Mouse (Mus musculus) intestine, embryonic 15.5 days (tissue): ENCODE measurements at regions not wholly inside any gene's neighbourhood (a gene's known extent, or its start where the extent isn't known, plus 50 kb on each side); places are given as distances from the start of the nearest gene placed in this dataset.
A peak's percentile ranks its signal among the peaks of the same experiment; 100 is the strongest.

Experiments
- ATAC-seq: fragments of 200-750 bp; cut with Nextera tagmentation; 2 replicates; pipeline ENCODE4 v1.8.0; 2017; ENCODE audit warnings: moderate TSS enrichment, moderate library complexity
- H3K27ac ChIP-seq: fragments of 300-500 bp; sonication (generic); 2 replicates; pipeline ENCODE4 v1.5.1; 2015; ENCODE audit warnings: mild to moderate bottlenecking, inconsistent platforms
- H3K27me3 ChIP-seq: fragments of 300-500 bp; sonication (generic); replicated peaks from 2 replicates; pipeline ENCODE4 v1.6.1; 2015; ENCODE audit warnings: inconsistent platforms
- H3K36me3 ChIP-seq: fragments of 300-500 bp; sonication (generic); 2 replicates; pipeline ENCODE4 v1.6.1; 2015; ENCODE audit warnings: inconsistent platforms
- H3K4me1 ChIP-seq: fragments of 300-500 bp; sonication (generic); replicated peaks from 2 replicates; pipeline ENCODE4 v1.6.1; 2015; ENCODE audit warnings: inconsistent platforms
- H3K4me2 ChIP-seq: fragments of 300-500 bp; sonication (generic); replicated peaks from 2 replicates; pipeline ENCODE4 v1.6.1; 2015; ENCODE audit warnings: mild to moderate bottlenecking, inconsistent platforms
- H3K4me3 ChIP-seq: fragments of 300-500 bp; sonication (generic); replicated peaks from 2 replicates; pipeline ENCODE4 v1.5.1; 2015; ENCODE audit warnings: inconsistent platforms
- H3K9ac ChIP-seq: fragments of 300-500 bp; sonication (generic); 2 replicates; pipeline ENCODE4 v1.6.1; 2015; ENCODE audit warnings: inconsistent platforms
- H3K9me3 ChIP-seq: fragments of 300-500 bp; sonication (generic); 2 replicates; pipeline ENCODE4 v1.6.1; 2016; ENCODE audit warnings: inconsistent platforms
- WGBS: fragments of 180-500 bp; shearing (Covaris S2); methylation state at CpG from one replicate; pipeline ENCODE4 v1.1.7; 2015; 5-methylcytosine and 5-hydroxymethylcytosine counted together

GRCm38 (mm10) chr6:93467867-93468266 is 524.6 kb upstream of the Adamts9 start:
- Histone ChIP-seq H3K36me3 (no peaks in the 10 kb centered on the region), H3K4me3 (no peak overlapping the region), H3K27me3 (no peaks in the 10 kb centered on the region), H3K4me2 (no peak overlapping the region), H3K9ac (no peak overlapping the region), H3K4me1 (no peaks in the 10 kb centered on the region), H3K27ac (no peak overlapping the region), H3K9me3 (no peaks in the 10 kb centered on the region)
- no peak for ATAC-seq
- WGBS, result 85% methylated on average over 5 of the region's 5 CpGs

DNA sequence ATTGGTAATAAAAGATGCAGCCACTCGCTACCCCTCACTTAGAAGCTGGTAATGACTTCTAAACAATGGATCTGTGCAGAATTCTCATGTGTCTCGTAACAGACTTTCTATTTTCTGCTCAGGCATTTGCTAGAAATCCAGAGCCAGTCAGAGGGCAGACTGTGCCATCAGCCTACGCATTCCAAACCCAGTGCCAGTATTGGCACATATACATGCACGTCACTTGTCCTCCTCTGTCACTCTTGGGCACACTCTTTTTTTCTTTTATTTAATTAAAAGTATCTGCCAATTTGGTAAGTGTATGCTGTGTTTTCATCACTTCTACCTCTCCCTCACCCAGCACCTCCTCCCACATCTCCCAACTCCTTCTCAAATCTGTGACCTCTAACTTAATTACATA is 519.6 kb upstream of the Adamts9 start:
- Histone ChIP-seq H3K4me1 (no peaks in the 10 kb centered on the region), H3K27me3 (no peaks in the 10 kb centered on the region), H3K27ac (no peak overlapping the region), H3K9ac (no peak overlapping the region), H3K4me2 (no peak overlapping the region), H3K9me3 (no peaks in the 10 kb centered on the region), H3K36me3 (no peaks in the 10 kb centered on the region), H3K4me3 (no peak overlapping the region)
- WGBS, result 75% methylated on average over 4 of the region's 4 CpGs
- no peak for ATAC-seq

DNA sequence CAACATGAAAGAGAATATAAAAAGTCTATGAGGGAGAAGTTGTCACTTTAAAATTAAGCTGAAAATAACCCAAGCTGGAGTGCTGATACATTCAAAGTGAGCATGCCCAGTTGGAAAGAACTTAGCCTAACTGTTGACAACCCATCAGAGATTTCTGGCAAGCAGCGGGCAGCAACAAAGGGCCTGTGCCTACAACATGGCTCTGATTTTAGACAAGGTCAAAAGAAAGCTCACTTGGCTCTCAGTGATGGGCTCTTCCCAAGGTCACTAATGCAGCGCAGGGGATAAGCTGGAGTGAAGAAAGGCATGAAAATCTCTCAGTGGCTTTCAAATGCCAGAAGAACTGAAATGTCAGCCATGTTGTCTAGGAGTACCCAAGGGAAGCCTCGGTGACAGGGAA is 518.1 kb upstream of the Adamts9 start:
- no peaks in the 10 kb centered on the region for H3K27me3 ChIP-seq
- 87% methylated on average over 3 of the region's 3 CpGs for WGBS
- no peak overlapping the region for H3K27ac ChIP-seq
- no peak overlapping the region for H3K4me3 ChIP-seq
- ATAC-seq, result no peak
- no peaks in the 10 kb centered on the region for H3K36me3 ChIP-seq
- no peaks in the 10 kb centered on the region for H3K9me3 ChIP-seq
- no peaks in the 10 kb centered on the region for H3K4me1 ChIP-seq
- H3K9ac ChIP-seq, result no peak overlapping the region
- no peak overlapping the region for H3K4me2 ChIP-seq

DNA sequence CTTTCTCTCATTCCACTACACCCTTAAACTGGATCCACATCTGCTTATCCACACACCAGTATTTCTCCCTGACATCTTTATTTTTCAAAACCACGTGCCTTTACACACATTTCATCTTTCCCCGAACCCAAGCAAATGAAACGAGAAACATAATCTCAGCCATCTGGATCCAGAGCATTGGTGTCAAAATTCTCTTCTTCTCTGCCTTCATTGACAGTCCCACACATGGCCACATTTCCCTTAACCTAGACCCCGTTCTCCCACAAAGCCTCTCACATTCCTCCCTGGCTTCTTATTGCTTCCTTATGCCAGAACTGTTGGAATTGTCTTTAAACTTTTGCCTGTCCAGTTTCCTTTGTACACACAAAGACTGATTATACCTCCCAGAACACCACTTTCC is 514.3 kb upstream of the Adamts9 start:
- Histone ChIP-seq H3K9me3 (no peaks in the 10 kb centered on the region), H3K36me3 (no peaks in the 10 kb centered on the region), H3K9ac (no peak overlapping the region), H3K4me3 (no peak overlapping the region), H3K27ac (no peak overlapping the region), H3K4me2 (no peak overlapping the region), H3K4me1 (no peaks in the 10 kb centered on the region), H3K27me3 (no peaks in the 10 kb centered on the region)
- no peak for ATAC-seq
- WGBS, result 72% methylated on average over 4 of the region's 4 CpGs

DNA sequence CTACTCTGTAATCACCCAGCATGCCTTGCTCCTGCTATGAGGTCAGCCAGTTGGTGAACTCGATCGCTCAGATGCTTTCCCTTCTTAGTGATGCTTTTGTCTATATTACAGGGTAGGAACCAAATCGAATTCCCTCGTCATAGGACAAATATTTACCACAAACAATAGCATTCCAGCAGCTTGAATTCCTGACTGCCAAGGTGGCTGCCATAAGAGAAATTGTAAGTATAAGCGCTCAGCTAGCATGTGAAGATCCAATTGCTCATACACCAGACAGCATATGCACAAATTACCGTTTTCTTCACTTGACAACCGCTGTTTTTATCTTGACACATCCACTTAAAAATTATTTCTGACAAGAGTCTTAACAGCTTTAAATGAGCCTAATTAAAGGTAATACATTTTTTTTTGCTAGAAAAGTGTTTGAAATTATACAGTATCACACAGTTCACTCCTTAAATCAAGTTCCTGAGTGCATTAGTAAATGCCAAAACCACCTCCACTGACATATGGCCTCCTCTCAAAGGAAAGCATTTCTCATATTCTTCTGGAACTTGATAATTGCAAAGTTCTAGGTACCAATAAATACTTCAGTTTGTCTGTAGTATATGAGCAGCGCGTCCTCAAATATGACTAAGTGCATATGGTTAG is 513.2 kb upstream of the Adamts9 start:
- Histone ChIP-seq H3K9me3 (no peaks in the 10 kb centered on the region), H3K36me3 (no peaks in the 10 kb centered on the region), H3K27ac (no peak overlapping the region), H3K27me3 (no peaks in the 10 kb centered on the region), H3K4me3 (no peak overlapping the region), H3K9ac (no peak overlapping the region), H3K4me1 (no peaks in the 10 kb centered on the region), H3K4me2 (no peak overlapping the region)
- 77% methylated on average over 9 of the region's 9 CpGs for WGBS
- ATAC-seq, result no peak

DNA sequence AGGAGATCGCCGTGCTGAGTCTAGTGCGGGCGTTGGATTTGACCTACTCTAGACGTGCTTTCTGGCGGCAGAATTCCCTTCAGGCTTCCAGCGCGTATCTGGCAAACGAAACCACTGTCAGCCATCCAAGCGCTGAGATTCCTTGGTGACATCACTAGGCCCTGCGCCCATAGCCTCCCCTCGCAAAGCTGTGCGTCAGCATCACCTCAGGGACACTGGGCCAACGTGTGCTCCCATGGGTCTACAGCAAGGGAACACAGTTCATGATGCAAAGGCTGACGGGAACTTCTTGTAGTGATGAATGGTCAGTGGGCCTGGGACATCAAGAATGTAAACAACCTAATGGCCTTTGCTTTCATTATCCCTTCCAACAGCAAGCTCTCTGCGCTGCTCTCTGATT is 502.3 kb upstream of the Adamts9 start:
- H3K4me2 ChIP-seq, result no peak overlapping the region
- H3K36me3 ChIP-seq, result no peaks in the 10 kb centered on the region
- H3K9ac ChIP-seq, result no peak overlapping the region
- no peaks in the 10 kb centered on the region for H3K9me3 ChIP-seq
- WGBS, result 51% methylated on average over 16 of the region's 16 CpGs
- no peaks in the 10 kb centered on the region for H3K4me1 ChIP-seq
- H3K27ac ChIP-seq, result peak overlapping the region; percentile 60
- no peaks in the 10 kb centered on the region for H3K27me3 ChIP-seq
- no peak overlapping the region for H3K4me3 ChIP-seq
- ATAC-seq, result peak; percentile 75

GRCm38 (mm10) chr6:93445124-93445523 is 501.8 kb upstream of the Adamts9 start:
- 62% methylated on average over 5 of the region's 5 CpGs for WGBS
- peak; percentile 6; the same call in 1 of the 2 replicates for ATAC-seq
- H3K9ac ChIP-seq, result no peak overlapping the region
- H3K9me3 ChIP-seq, result no peaks in the 10 kb centered on the region
- H3K27ac ChIP-seq, result peak overlapping the region; percentile 60
- H3K27me3 ChIP-seq, result no peaks in the 10 kb centered on the region
- no peak overlapping the region for H3K4me2 ChIP-seq
- no peaks in the 10 kb centered on the region for H3K36me3 ChIP-seq
- no peak overlapping the region for H3K4me3 ChIP-seq
- no peaks in the 10 kb centered on the region for H3K4me1 ChIP-seq

- no peak for ATAC-seq
- no peak overlapping the region for H3K9ac ChIP-seq
- no peaks in the 10 kb centered on the region for H3K27me3 ChIP-seq
- no peaks in the 10 kb centered on the region for H3K4me1 ChIP-seq
- no peaks in the 10 kb centered on the region for H3K9me3 ChIP-seq
- H3K36me3 ChIP-seq, result no peaks in the 10 kb centered on the region
- H3K4me2 ChIP-seq, result no peak overlapping the region
- no peak overlapping the region for H3K27ac ChIP-seq
- WGBS, result 46% methylated on average over 11 of the region's 11 CpGs
- H3K4me3 ChIP-seq, result no peak overlapping the region
Measured at GRCm38 (mm10) chr6:93443766-93444557, 500.7 kb upstream of the Adamts9 start.

- 83% methylated on average over 1 of the region's 1 CpGs for WGBS
- Histone ChIP-seq H3K9me3 (no peaks in the 10 kb centered on the region), H3K36me3 (no peaks in the 10 kb centered on the region), H3K27ac (no peak overlapping the region), H3K9ac (no peak overlapping the region), H3K4me1 (no peaks in the 10 kb centered on the region), H3K27me3 (no peaks in the 10 kb centered on the region), H3K4me2 (no peak overlapping the region), H3K4me3 (no peak overlapping the region)
- no peak for ATAC-seq
Measured at GRCm38 (mm10) chr6:93433446-93433845, 490.2 kb upstream of the Adamts9 start.

DNA sequence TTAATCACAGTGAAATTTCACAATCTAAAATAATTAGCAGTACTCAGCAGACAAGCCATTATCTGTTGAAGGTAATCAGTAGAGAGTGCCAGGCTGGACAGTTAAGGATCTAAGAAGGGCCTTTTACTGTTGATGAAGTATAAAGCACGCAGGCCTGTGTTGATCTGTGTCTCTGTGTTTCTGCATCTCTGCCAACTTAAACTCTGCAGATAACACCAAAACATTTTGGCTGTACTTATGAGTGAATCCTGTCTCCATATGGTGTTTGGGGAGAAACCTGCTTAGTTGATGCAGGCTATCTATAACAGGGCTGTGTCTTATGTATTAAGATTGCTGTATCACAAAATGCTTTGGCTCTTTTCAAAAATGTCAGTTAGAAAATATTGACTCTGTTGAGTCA is 482.8 kb upstream of the Adamts9 start:
- 76% methylated on average over 1 of the region's 1 CpGs for WGBS
- ATAC-seq, result no peak

DNA sequence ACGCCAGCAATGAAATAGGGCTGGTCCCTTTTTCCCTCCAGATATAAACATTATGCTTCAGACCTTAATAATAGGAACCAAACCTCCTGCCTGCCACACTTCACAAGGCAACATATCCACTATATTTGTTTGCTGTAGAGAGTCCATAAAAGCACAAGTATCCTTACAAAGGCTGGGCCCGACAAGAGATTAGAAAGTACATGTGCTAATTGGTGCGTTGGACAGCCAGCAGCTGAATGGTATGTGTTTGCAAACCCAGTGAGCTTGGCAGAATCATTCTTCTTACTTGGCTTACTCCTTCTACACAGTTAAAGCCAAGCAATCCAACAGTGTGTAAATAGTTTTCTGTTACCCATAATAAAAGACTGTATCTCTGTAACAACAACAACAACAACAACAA is 479.6 kb upstream of the Adamts9 start:
- 46% methylated on average over 3 of the region's 3 CpGs for WGBS
- H3K9me3 ChIP-seq, result no peaks in the 10 kb centered on the region
- no peak for ATAC-seq
- H3K4me1 ChIP-seq, result no peaks in the 10 kb centered on the region
- H3K4me3 ChIP-seq, result no peak overlapping the region
- no peaks in the 10 kb centered on the region for H3K27me3 ChIP-seq
- no peaks in the 10 kb centered on the region for H3K36me3 ChIP-seq
- H3K4me2 ChIP-seq, result no peak overlapping the region
- H3K9ac ChIP-seq, result no peak overlapping the region
- H3K27ac ChIP-seq, result no peak overlapping the region

More for the DNA sequence above, 482.8 kb upstream of the Adamts9 start:
- Histone ChIP-seq H3K27ac (no peak overlapping the region), H3K4me2 (no peak overlapping the region), H3K4me3 (no peak overlapping the region), H3K4me1 (no peaks in the 10 kb centered on the region), H3K9me3 (no peaks in the 10 kb centered on the region), H3K36me3 (no peaks in the 10 kb centered on the region), H3K9ac (no peak overlapping the region), H3K27me3 (no peaks in the 10 kb centered on the region)

DNA sequence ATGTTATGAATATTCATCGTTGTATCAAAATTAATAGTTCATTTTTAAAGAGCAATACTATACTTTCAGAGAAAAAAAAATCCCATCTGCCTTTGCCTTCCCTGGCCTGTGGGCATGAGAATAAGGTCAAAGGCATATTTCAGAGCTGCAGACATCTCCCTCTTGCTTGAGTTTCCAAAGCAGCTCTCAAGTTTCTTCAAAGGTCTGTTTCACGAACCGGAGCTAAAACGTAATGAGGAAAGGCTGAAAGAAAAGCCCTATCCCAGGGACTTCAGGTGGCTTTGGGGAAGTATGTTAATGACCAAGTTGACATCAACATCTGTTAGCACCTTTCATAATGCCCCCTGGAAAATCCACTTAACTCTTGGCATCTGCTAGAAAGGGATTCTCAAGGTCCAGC is 479.0 kb upstream of the Adamts9 start:
- Histone ChIP-seq H3K9ac (no peak overlapping the region), H3K9me3 (no peaks in the 10 kb centered on the region), H3K4me2 (no peak overlapping the region), H3K4me1 (no peaks in the 10 kb centered on the region), H3K27ac (no peak overlapping the region), H3K36me3 (no peaks in the 10 kb centered on the region), H3K4me3 (no peak overlapping the region), H3K27me3 (no peaks in the 10 kb centered on the region)
- no peak for ATAC-seq
- 73% methylated on average over 4 of the region's 4 CpGs for WGBS

DNA sequence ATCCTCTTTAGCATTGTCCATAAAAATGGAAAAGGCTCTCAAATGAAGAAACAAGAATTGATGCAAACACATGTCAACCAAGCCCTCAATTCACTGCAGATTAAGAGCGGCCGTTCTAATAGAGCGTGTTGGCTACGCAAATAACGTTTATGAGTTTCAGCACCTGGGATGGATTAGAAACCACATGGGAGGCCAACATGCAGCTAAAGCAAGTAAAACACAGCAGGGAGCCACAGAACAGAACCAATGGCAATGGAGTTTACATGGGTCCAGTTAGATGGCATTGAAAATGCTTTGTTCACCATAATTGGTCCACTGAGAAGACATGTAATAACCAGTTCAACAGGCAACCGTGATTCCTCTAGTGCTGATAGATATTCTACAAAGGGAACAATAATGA is 474.3 kb upstream of the Adamts9 start:
- no peaks in the 10 kb centered on the region for H3K9me3 ChIP-seq
- WGBS, result 90% methylated on average over 6 of the region's 6 CpGs
- no peak overlapping the region for H3K4me3 ChIP-seq
- no peak for ATAC-seq
- H3K36me3 ChIP-seq, result no peaks in the 10 kb centered on the region
- no peak overlapping the region for H3K27ac ChIP-seq
- no peak overlapping the region for H3K9ac ChIP-seq
- no peak overlapping the region for H3K4me2 ChIP-seq
- H3K4me1 ChIP-seq, result no peaks in the 10 kb centered on the region
- H3K27me3 ChIP-seq, result no peaks in the 10 kb centered on the region
